8 mouse cellular contexts compared by ENCODE assay signal in the genomic region with DNA sequence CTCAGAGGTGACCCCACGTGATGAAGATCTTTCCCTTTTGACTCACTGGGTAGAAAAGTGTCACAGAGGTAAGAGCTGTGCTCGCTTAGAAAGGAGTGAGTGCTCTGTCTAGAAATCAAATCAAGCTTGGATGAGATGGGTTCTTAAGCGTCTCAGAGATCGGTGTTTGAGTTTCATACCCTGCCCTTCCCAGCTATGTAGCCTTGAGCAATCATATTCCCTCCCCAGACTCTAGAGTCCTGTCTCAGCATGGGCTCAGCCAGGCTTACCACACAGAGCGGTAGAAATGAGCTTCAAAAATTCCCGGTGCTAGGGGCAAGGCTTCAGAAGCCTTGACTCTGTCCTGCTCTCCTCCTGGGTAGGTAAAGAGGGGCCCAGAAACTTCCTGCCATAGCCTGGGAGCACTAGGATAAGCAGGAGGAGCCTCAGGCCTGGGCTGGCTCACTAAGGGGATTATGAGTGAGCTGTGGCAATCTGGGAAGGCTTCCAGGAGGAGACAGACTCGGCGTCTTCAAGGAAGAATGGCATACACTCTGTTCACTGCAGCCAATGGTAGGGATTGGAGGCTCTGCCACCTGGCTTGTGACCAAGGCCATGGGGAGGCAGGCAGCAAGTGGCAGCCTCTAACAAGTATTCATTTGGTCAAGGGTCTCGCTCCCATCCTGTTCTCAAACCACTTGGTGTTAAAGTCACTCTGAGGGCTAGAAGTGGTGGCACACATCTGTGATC. TPM values are rescaled to one million over a fixed set of nuclear protein-coding genes. Genes with fewer than 3 reads are reported as not detected.
A peak's percentile ranks its signal among the peaks of the same experiment; 100 is the strongest.
DNase-seq lines count a peak whose midpoint lies in the region; ATAC-seq and TF ChIP-seq lines count a peak whose summit lies in the region.

No protein-coding gene starts in this region.

- 45% methylated on average over 9 of the region's 9 CpGs for WGBS in kidney, adult 2 months
- 43% methylated on average over 9 of the region's 9 CpGs for WGBS in forebrain, embryonic 13.5 days
- WGBS in midbrain, embryonic 11.5 days, result 57% methylated on average over 9 of the region's 9 CpGs

- H3K4me3 ChIP-seq in kidney, adult 2 months (ENCODE audit: insufficient read depth, low read depth, low read length), result no peak overlapping the region
- no peak overlapping the region for H3K4me3 ChIP-seq in forebrain, embryonic 13.5 days
- H3K4me3 ChIP-seq in midbrain, embryonic 11.5 days (ENCODE audit: low read depth, low read length), result no peak overlapping the region

- H3K4me2 ChIP-seq in forebrain, embryonic 13.5 days, result peak overlapping the region; percentile 95
- H3K4me2 ChIP-seq in midbrain, embryonic 11.5 days, result peak overlapping the region; percentile 97

- no peaks in the 10 kb centered on the region for H3K27me3 ChIP-seq in kidney, adult 2 months (replicated peaks; ENCODE audit: control insufficient read depth, insufficient read depth, low read length)
- no peaks in the 10 kb centered on the region for H3K27me3 ChIP-seq in forebrain, embryonic 13.5 days
- H3K27me3 ChIP-seq in midbrain, embryonic 11.5 days (ENCODE audit: control insufficient read depth, insufficient read depth, low read length), result no peaks in the 10 kb centered on the region

- no peak for TF ChIP-seq POLR2A in kidney, adult 2 months (IDR thresholded peaks at IDR 0.05; ENCODE audit: low read depth, low read length)
- no peak for TF ChIP-seq POLR2A in brain, embryonic 14.5 days (IDR thresholded peaks at IDR 0.05; ENCODE audit: borderline replicate concordance, extremely low read depth, insufficient read depth, insufficient read length, poor library complexity, severe bottlenecking)

- no peaks in the 10 kb centered on the region for H3K36me3 ChIP-seq in kidney, adult 2 months (ENCODE audit: control insufficient read depth, insufficient read depth, low read length)
- H3K36me3 ChIP-seq in forebrain, embryonic 13.5 days (ENCODE audit: poor library complexity, severe bottlenecking), result no peaks in the 10 kb centered on the region
- H3K36me3 ChIP-seq in midbrain, embryonic 11.5 days (ENCODE audit: control insufficient read depth, insufficient read depth, low read length), result no peaks in the 10 kb centered on the region

- no peaks in the 10 kb centered on the region for H3K9me3 ChIP-seq in forebrain, embryonic 13.5 days (replicated peaks)
- no peaks in the 10 kb centered on the region for H3K9me3 ChIP-seq in midbrain, embryonic 11.5 days (ENCODE audit: control insufficient read depth, low read length)

- no peak for ATAC-seq in forebrain, embryonic 13.5 days
- ATAC-seq in midbrain, embryonic 11.5 days (ENCODE audit: low FRiP score), result no peak

- no peak for TF ChIP-seq CTCF in kidney, adult 2 months (conservative IDR thresholded peaks at IDR 0.05; ENCODE audit: insufficient read depth, insufficient read length, low read depth, low read length)
- TF ChIP-seq CTCF in brain, embryonic 14.5 days (IDR thresholded peaks at IDR 0.05; ENCODE audit: borderline replicate concordance, extremely low read depth, insufficient read depth, insufficient read length), result no peak

- peaks cover 82% of the 10 kb centered on the region for H3K4me1 ChIP-seq in kidney, adult 2 months (ENCODE audit: control insufficient read depth, insufficient read depth, low read length)
- H3K4me1 ChIP-seq in forebrain, embryonic 13.5 days, result peaks cover 57% of the 10 kb centered on the region
- peaks cover 38% of the 10 kb centered on the region for H3K4me1 ChIP-seq in midbrain, embryonic 11.5 days (ENCODE audit: control insufficient read depth, insufficient read depth, low read length)

- H3K27ac ChIP-seq in kidney, adult 2 months (ENCODE audit: insufficient read depth, low read depth, low read length), result peak overlapping the region; percentile 33
- H3K27ac ChIP-seq in forebrain, embryonic 13.5 days, result peak overlapping the region; percentile 98
- peak overlapping the region; percentile 97 for H3K27ac ChIP-seq in midbrain, embryonic 11.5 days (ENCODE audit: low read depth, low read length)

- DNase-seq in kidney, adult 2 months, result no peak
- DNase-seq in kidney, postnatal 10 days, result no peak
- peak; percentile 77 for DNase-seq in brain, embryonic 14.5 days (ENCODE audit: low read depth)
- DNase-seq in midbrain, embryonic 11.5 days (ENCODE audit: low spot score, missing footprints), result no peak
- no peak for DNase-seq in natural killer cell, adult 2 months (ENCODE audit: low spot score in 2 of 2)
- DNase-seq in urinary bladder, adult 2 months (ENCODE audit: low spot score), result no peak
- DNase-seq in thymus, postnatal 10 days (ENCODE audit: low spot score in 2 of 2), result no peak

- peak overlapping the region; percentile 98; the same call in 1 of the 2 replicates for H3K9ac ChIP-seq in forebrain, embryonic 13.5 days
- peak overlapping the region; percentile 40 for H3K9ac ChIP-seq in midbrain, embryonic 11.5 days (ENCODE audit: low read length)

RNA-seq across cellular contexts. Expression of a gene that starts 18.6 kb away (rescaled TPM):
- 342 and 447 TPM in 2 replicates for polyA plus RNA-seq in kidney, adult 2 months (2012; rRNA removed)
- polyA plus RNA-seq in brain, embryonic 14.5 days (2012; rRNA removed), result 468 and 636 TPM in 2 replicates
- polyA plus RNA-seq in forebrain, embryonic 13.5 days (2015; fragmentation: Nextera tagmentation; extraction: Ambion mirVana), result 156 and 178 TPM in 2 replicates
- polyA plus RNA-seq in midbrain, embryonic 11.5 days (2014; fragmentation: Nextera tagmentation; extraction: Ambion mirVana), result 153 and 157 TPM in 2 replicates
- polyA plus RNA-seq in urinary bladder, adult 2 months (2012; rRNA removed), result 47.4 and 52.8 TPM in 2 replicates

RNA-seq across cellular contexts. Expression of a gene that starts 24.3 kb away (rescaled TPM):
- polyA plus RNA-seq in kidney, adult 2 months (2012; rRNA removed), result 9.9 and 12.7 TPM in 2 replicates
- 2.1 and 3.0 TPM in 2 replicates for polyA plus RNA-seq in brain, embryonic 14.5 days (2012; rRNA removed)
- 0.79 and 1.0 TPM in 2 replicates for polyA plus RNA-seq in forebrain, embryonic 13.5 days (2015; fragmentation: Nextera tagmentation; extraction: Ambion mirVana)
- 2.6 and 2.8 TPM in 2 replicates for polyA plus RNA-seq in midbrain, embryonic 11.5 days (2014; fragmentation: Nextera tagmentation; extraction: Ambion mirVana)
- polyA plus RNA-seq in urinary bladder, adult 2 months (2012; rRNA removed), result 4.9 and 6.3 TPM in 2 replicates

Comparison
In these comparisons a context has a peak if more than half of its experiments do, and no peak if none do; other contexts are left out.
1. H3K27ac ChIP-seq: peak in every context shown above with its lines; median percentile 98 in forebrain, embryonic 13.5 days; 97 in midbrain, embryonic 11.5 days; 33 in kidney, adult 2 months.